Mouse (Mus musculus) adrenal gland, adult 18-20 months (tissue): Measurements from ENCODE around the gene Coasy. TPM values are rescaled to one million over a fixed set of nuclear protein-coding genes. Genes with fewer than 3 reads are reported as not detected.
A peak's percentile ranks its signal among the peaks of the same experiment; 100 is the strongest.
"Not testable (repeated sequence)": the region's sequence is repeated elsewhere in the genome, so short reads cannot be mapped to it uniquely, and the experiment has no call there.

Experiments
- DNase-seq, 2 experiments: peaks; one replicate each; pipeline ENCODE4 v3.0.0; 2021 to 2022; ENCODE audit warnings: low spot score in 2 of 2
- total RNA-seq, 2 experiments: library from RNA; stranded (reverse); gene quantifications; 1 replicate in 1 of 2; 2 replicates in 1 of 2; pipeline ENCODE4 v1.2.3; 2021

The Coasy gene
- total RNA-seq, 2 experiments from 2014 or later, result 84.4 to 94.1 TPM

GRCm38 (mm10) chr11:101086756-101087681 lies 4.7 kb downstream of the Coasy start, which contains the start of gene Mlx:
Gene Mlx (plus strand): TSS chr11:101087277.
- DNase-seq, result peak; percentile 79 to 84

- DNase-seq, result no peak
Measured at GRCm38 (mm10) chr11:101087682-101088055, 5.3 kb downstream of the Coasy start.

- no peak for DNase-seq
Measured at GRCm38 (mm10) chr11:101089931-101090330, 7.6 kb downstream of the Coasy start.

- DNase-seq, result no peak
Measured at GRCm38 (mm10) chr11:101094930-101095313, 12.6 kb downstream of the Coasy start.

- DNase-seq, result peak; percentile 85 to 90
Measured at GRCm38 (mm10) chr11:101095314-101096024, 13.1 kb downstream of the Coasy start, which contains the start of gene Psmc3ip. Gene Psmc3ip (minus strand): TSS chr11:101095436.

GRCm38 (mm10) chr11:101098231-101098630 lies 15.9 kb downstream of the Coasy start:
- no peak for DNase-seq

GRCm38 (mm10) chr11:101103011-101103410 lies 20.6 kb downstream of the Coasy start:
- DNase-seq, result no peak

- no peak for DNase-seq
Measured at GRCm38 (mm10) chr11:101109351-101109750, 27.0 kb downstream of the Coasy start.

- DNase-seq, result no peak
Measured at GRCm38 (mm10) chr11:101110708-101111107, 28.3 kb downstream of the Coasy start.

- no peak for DNase-seq
Measured at GRCm38 (mm10) chr11:101111178-101111577, 28.8 kb downstream of the Coasy start.

GRCm38 (mm10) chr11:101112186-101112585 lies 29.8 kb downstream of the Coasy start:
- no peak for DNase-seq

GRCm38 (mm10) chr11:101115564-101115963 lies 33.2 kb downstream of the Coasy start:
- no peak for DNase-seq

GRCm38 (mm10) chr11:101118105-101118504 lies 35.7 kb downstream of the Coasy start:
- DNase-seq, result no peak

GRCm38 (mm10) chr11:101119131-101119760 lies 36.9 kb downstream of the Coasy start:
- DNase-seq, result no peak

GRCm38 (mm10) chr11:101119761-101120544 lies 37.6 kb downstream of the Coasy start, which contains the start of the genes Retreg3 and Tubg1:
Gene Retreg3 (minus strand): TSS chr11:101119893.
Gene Tubg1 (plus strand): TSS chr11:101119938.
- DNase-seq, result peak; percentile 99

GRCm38 (mm10) chr11:101120545-101121188 lies 38.3 kb downstream of the Coasy start:
- peak; percentile 33 for DNase-seq

- not testable (repeated sequence) for DNase-seq
Measured at GRCm38 (mm10) chr11:101124494-101124893, 42.1 kb downstream of the Coasy start.

- not testable (repeated sequence) for DNase-seq
Measured at GRCm38 (mm10) chr11:101125008-101125407, 42.6 kb downstream of the Coasy start.

GRCm38 (mm10) chr11:101127075-101127474 lies 44.7 kb downstream of the Coasy start:
- DNase-seq, result no peak

- no peak for DNase-seq
Measured at GRCm38 (mm10) chr11:101128996-101129577, 46.7 kb downstream of the Coasy start.
